Mouse (Mus musculus) heart, embryonic 14.5 days (tissue): ENCODE results near the gene Slain2. TPM values are rescaled to one million over a fixed set of nuclear protein-coding genes. Genes with fewer than 3 reads are reported as not detected.
A peak's percentile ranks its signal among the peaks of the same experiment; 100 is the strongest.
"Not testable (repeated sequence)": the region's sequence is repeated elsewhere in the genome, so short reads cannot be mapped to it uniquely, and the experiment has no call there.

Source experiments
- ATAC-seq: fragments of 200-750 bp; cut with Nextera tagmentation; 2 replicates; pipeline ENCODE4 v1.8.0; 2017; ENCODE audit warnings: low read depth, moderate TSS enrichment; ENCODE audit not compliant: insufficient number of reproducible peaks, insufficient read depth, low FRiP score
- H3K27ac ChIP-seq, 2 experiments: fragments of 200-500 bp in 1 of 2; fragments of 300-500 bp in 1 of 2; sonication (generic) in 1 of 2; replicated peaks in 1 of 2; 2 replicates each; pipeline ENCODE4 v1.5.1; 2012 to 2014; ENCODE audit warnings: low read depth in 2 of 2, low read length in 2 of 2, control low read depth in 1 of 2, mild to moderate bottlenecking in 1 of 2, mixed read lengths in 1 of 2; ENCODE audit not compliant: control insufficient read depth in 1 of 2, insufficient read depth in 1 of 2
- H3K27me3 ChIP-seq: fragments of 300-500 bp; sonication (generic); 2 replicates; pipeline ENCODE4 v1.6.1; 2014; ENCODE audit warnings: mild to moderate bottlenecking, low read length, control low read depth; ENCODE audit not compliant: control insufficient read depth, insufficient read depth
- H3K36me3 ChIP-seq: fragments of 300-500 bp; sonication (generic); 2 replicates; pipeline ENCODE4 v1.6.1; 2014; ENCODE audit warnings: mild to moderate bottlenecking, control low read depth, low read length, mixed read lengths; ENCODE audit not compliant: control insufficient read depth, insufficient read depth
- H3K4me1 ChIP-seq, 2 experiments: fragments of 200-500 bp in 1 of 2; fragments of 300-500 bp in 1 of 2; sonication (generic) in 1 of 2; 2 replicates each; pipeline ENCODE4 v1.6.1; 2012 to 2014; ENCODE audit warnings: low read length in 2 of 2, control low read depth in 1 of 2, mixed read lengths in 1 of 2; ENCODE audit not compliant: control insufficient read depth in 2 of 2, insufficient read depth in 2 of 2
- H3K4me2 ChIP-seq: fragments of 300-500 bp; sonication (generic); 2 replicates; pipeline ENCODE4 v1.6.1; 2014; ENCODE audit warnings: mild to moderate bottlenecking, low read length
- H3K4me3 ChIP-seq, 2 experiments: fragments of 200-500 bp in 1 of 2; fragments of 300-500 bp in 1 of 2; sonication (generic) in 1 of 2; 2 replicates each; pipeline ENCODE4 v1.5.1; 2012 to 2014; ENCODE audit warnings: low read length in 2 of 2, mild to moderate bottlenecking in 2 of 2, control low read depth in 1 of 2, low read depth in 1 of 2, moderate library complexity in 1 of 2; ENCODE audit not compliant: control insufficient read depth in 1 of 2, insufficient read depth in 1 of 2
- H3K9ac ChIP-seq: fragments of 300-500 bp; sonication (generic); 2 replicates; pipeline ENCODE4 v1.6.1; 2014; ENCODE audit warnings: mild to moderate bottlenecking, low read length
- H3K9me3 ChIP-seq: fragments of 300-500 bp; sonication (generic); 2 replicates; pipeline ENCODE4 v1.6.1; 2016; ENCODE audit warnings: low read length, control low read depth; ENCODE audit not compliant: control insufficient read depth
- WGBS: fragments of 180-500 bp; shearing (Covaris S2); extraction: QIAGEN DNeasy Blood & Tissue Kit; methylation state at CpG from one replicate; pipeline ENCODE4 v1.1.7; 2014; 5-methylcytosine and 5-hydroxymethylcytosine counted together
- polyA plus RNA-seq: library from polyadenylated mRNA; unstranded; fragments of >200 nt; fragmentation: Nextera tagmentation; extraction: Ambion mirVana; gene quantifications from 2 replicates; pipeline ENCODE4 v1.2.1, GENCODE M21; 2014

Slain2 gene
- polyA plus RNA-seq, 1 experiment from 2014 or later, result 35.6 TPM

GRCm38 (mm10) chr5:72998546-72998945 lies 84.4 kb downstream of the Slain2 start:
- not testable (repeated sequence) for H3K4me3 ChIP-seq, H3K4me2 ChIP-seq, H3K27me3 ChIP-seq, H3K9ac ChIP-seq, ATAC-seq, H3K36me3 ChIP-seq, H3K27ac ChIP-seq, H3K9me3 ChIP-seq, H3K4me1 ChIP-seq
- 84% methylated on average over 1 of the region's 1 CpGs for WGBS

- no peak for ATAC-seq
- Histone ChIP-seq H3K4me3 (no peak overlapping the region), H3K4me1 (peaks cover 0 to 4% of the 10 kb centered on the region in 2 experiments; a peak in 2 of 4 replicates), H3K9ac (no peak overlapping the region), H3K36me3 (no peaks in the 10 kb centered on the region), H3K27ac (no peak overlapping the region), H3K9me3 (no peaks in the 10 kb centered on the region), H3K27me3 (peaks cover 25% of the 10 kb centered on the region), H3K4me2 (no peak overlapping the region)
- WGBS, result 78% methylated on average over 5 of the region's 5 CpGs
Observed at GRCm38 (mm10) chr5:73004046-73004445, 89.9 kb downstream of the Slain2 start.

- Histone ChIP-seq H3K4me1 (peaks cover 0 to 4% of the 10 kb centered on the region in 2 experiments; a peak in 2 of 4 replicates), H3K36me3 (no peaks in the 10 kb centered on the region), H3K4me2 (peak within 1 kb of the TSS; percentile 84), H3K4me3 (peak within 1 kb of the TSS; percentile 33 to 42), H3K27me3 (peaks cover 25% of the 10 kb centered on the region), H3K9me3 (no peaks in the 10 kb centered on the region), H3K9ac (peak within 1 kb of the TSS; percentile 45), H3K27ac (no peak within 1 kb of the TSS)
- 0 out of 2 replicates have a peak, but pooled peaks have one; percentile 56 for ATAC-seq
- 8% methylated on average over 63 of the region's 65 CpGs for WGBS
Observed at GRCm38 (mm10) chr5:73006784-73007581, 92.9 kb downstream of the Slain2 start, which contains the start of gene Slc10a4. TSS of gene Slc10a4 (plus strand) at chr5:73006883.

- peak overlapping the region; percentile 33 to 42; a peak in 2 of 4 replicates for H3K4me3 ChIP-seq
- no peaks in the 10 kb centered on the region for H3K9me3 ChIP-seq
- H3K36me3 ChIP-seq, result no peaks in the 10 kb centered on the region
- no peak overlapping the region for H3K27ac ChIP-seq
- peaks cover 25% of the 10 kb centered on the region for H3K27me3 ChIP-seq
- ATAC-seq, result no peak
- no peak overlapping the region for H3K9ac ChIP-seq
- peaks cover 0 to 4% of the 10 kb centered on the region in 2 experiments; a peak in 2 of 4 replicates for H3K4me1 ChIP-seq
- H3K4me2 ChIP-seq, result peak overlapping the region; percentile 84
- 33% methylated on average over 5 of the region's 5 CpGs for WGBS
Observed at GRCm38 (mm10) chr5:73007582-73007959, 93.5 kb downstream of the Slain2 start.

- not testable (repeated sequence) for H3K4me1 ChIP-seq, ATAC-seq, H3K9ac ChIP-seq, H3K4me3 ChIP-seq, H3K4me2 ChIP-seq, H3K27ac ChIP-seq, H3K9me3 ChIP-seq, H3K36me3 ChIP-seq
- 43% methylated on average over 8 of the region's 8 CpGs for WGBS
- peaks cover 25% of the 10 kb centered on the region for H3K27me3 ChIP-seq
Observed at GRCm38 (mm10) chr5:73008230-73008629, 94.1 kb downstream of the Slain2 start.

- H3K27me3 ChIP-seq, result peaks cover 15% of the 10 kb centered on the region
- H3K9ac ChIP-seq, H3K4me2 ChIP-seq, ATAC-seq, H3K27ac ChIP-seq, H3K4me3 ChIP-seq, H3K9me3 ChIP-seq, H3K36me3 ChIP-seq, H3K4me1 ChIP-seq: not testable (repeated sequence)
- 89% methylated on average over 14 of the region's 16 CpGs for WGBS
Observed at GRCm38 (mm10) chr5:73011806-73012205, 97.7 kb downstream of the Slain2 start.

GRCm38 (mm10) chr5:73012884-73013610 lies 98.9 kb downstream of the Slain2 start:
- peak overlapping the region; percentile 82 for H3K4me2 ChIP-seq
- not testable (repeated sequence) for ATAC-seq, H3K9ac ChIP-seq, H3K27ac ChIP-seq, H3K36me3 ChIP-seq, H3K9me3 ChIP-seq, H3K27me3 ChIP-seq, H3K4me1 ChIP-seq
- peak overlapping the region; percentile 39 to 43; a peak in 3 of 4 replicates for H3K4me3 ChIP-seq
- 24% methylated on average over 23 of the region's 27 CpGs for WGBS
